Mouse (Mus musculus) stomach, embryonic 14.5 days (tissue): ENCODE measurements around the gene Cux1. TPM values are rescaled to one million over a fixed set of nuclear protein-coding genes. Genes with fewer than 3 reads are reported as not detected.

Experiments
- ATAC-seq: fragments of 200-750 bp; cut with Nextera tagmentation; 2 replicates; pipeline ENCODE4 v1.8.0; 2017; ENCODE audit warnings: low read depth, moderate TSS enrichment; ENCODE audit not compliant: insufficient number of reproducible peaks, insufficient read depth, low FRiP score
- H3K27ac ChIP-seq: fragments of 300-500 bp; sonication (generic); 2 replicates; pipeline ENCODE4 v1.5.1; 2014; ENCODE audit warnings: mild to moderate bottlenecking, low read length, moderate library complexity, mixed read lengths
- H3K27me3 ChIP-seq: fragments of 300-500 bp; sonication (generic); 2 replicates; pipeline ENCODE4 v1.6.1; 2014; ENCODE audit warnings: low read length, control low read depth, mixed read lengths; ENCODE audit not compliant: control insufficient read depth, insufficient read depth
- H3K36me3 ChIP-seq: fragments of 300-500 bp; sonication (generic); 2 replicates; pipeline ENCODE4 v1.6.1; 2014; ENCODE audit warnings: mild to moderate bottlenecking, control low read depth, low read length, moderate library complexity, mixed read lengths; ENCODE audit not compliant: control insufficient read depth, insufficient read depth
- H3K4me1 ChIP-seq: fragments of 300-500 bp; sonication (generic); 2 replicates; pipeline ENCODE4 v1.6.1; 2014; ENCODE audit warnings: low read length, control low read depth, mixed read lengths; ENCODE audit not compliant: control insufficient read depth, insufficient read depth
- H3K4me2 ChIP-seq: fragments of 300-500 bp; sonication (generic); replicated peaks from 2 replicates; pipeline ENCODE4 v1.6.1; 2014; ENCODE audit warnings: low read depth, low read length, control low read depth
- H3K4me3 ChIP-seq: fragments of 300-500 bp; sonication (generic); 2 replicates; pipeline ENCODE4 v1.5.1; 2014; ENCODE audit warnings: low read depth, low read length, control low read depth
- H3K9ac ChIP-seq: fragments of 300-500 bp; sonication (generic); replicated peaks from 2 replicates; pipeline ENCODE4 v1.6.1; 2014; ENCODE audit warnings: low read depth, mild to moderate bottlenecking, control low read depth, low read length, moderate library complexity, mixed read lengths
- H3K9me3 ChIP-seq: fragments of 300-500 bp; sonication (generic); 2 replicates; pipeline ENCODE4 v1.6.1; 2016; ENCODE audit warnings: low read depth, low read length, control low read depth; ENCODE audit not compliant: control insufficient read depth
- WGBS: fragments of 180-500 bp; shearing (Covaris S2); extraction: QIAGEN DNeasy Blood & Tissue Kit; methylation state at CpG from one replicate; pipeline ENCODE4 v1.1.7; 2014; 5-methylcytosine and 5-hydroxymethylcytosine counted together
- polyA plus RNA-seq: library from polyadenylated mRNA; unstranded; fragments of >200 nt; fragmentation: Nextera tagmentation; extraction: Ambion mirVana; gene quantifications from 2 replicates; pipeline ENCODE4 v1.2.1, GENCODE M21; 2014

Gene Cux1
- polyA plus RNA-seq, 1 experiment from 2014 or later, result 92.8 TPM

DNA sequence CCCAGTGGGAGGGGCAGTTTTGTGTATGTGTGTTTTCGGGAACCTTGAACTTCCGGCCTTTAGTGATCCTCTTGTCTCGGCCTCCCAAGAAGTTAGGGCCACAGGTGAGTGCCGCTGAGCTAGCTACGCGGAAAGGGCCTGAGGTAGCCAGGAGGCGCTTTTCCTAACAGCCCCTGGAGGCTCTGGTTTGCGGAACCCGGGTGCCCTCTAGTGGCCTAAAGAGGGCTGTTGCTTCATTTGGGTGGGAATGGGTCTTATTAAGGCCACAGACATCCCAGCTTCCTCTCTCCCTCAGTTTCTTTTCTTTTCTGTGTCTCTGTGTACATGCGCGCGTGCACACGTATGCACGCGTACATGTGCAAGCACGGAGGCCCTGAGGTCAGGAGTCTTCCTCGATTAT is 314.4 kb downstream of the Cux1 start:
- WGBS, result 20% methylated on average over 17 of the region's 17 CpGs
- Histone ChIP-seq H3K4me2 (no peak overlapping the region), H3K36me3 (no peaks in the 10 kb centered on the region), H3K9me3 (no peaks in the 10 kb centered on the region), H3K27me3 (no peaks in the 10 kb centered on the region), H3K4me3 (no peak overlapping the region), H3K27ac (no peak overlapping the region), H3K9ac (no peak overlapping the region), H3K4me1 (no peaks in the 10 kb centered on the region)
- peak; percentile 38; the same call in 1 of the 2 replicates for ATAC-seq

DNA sequence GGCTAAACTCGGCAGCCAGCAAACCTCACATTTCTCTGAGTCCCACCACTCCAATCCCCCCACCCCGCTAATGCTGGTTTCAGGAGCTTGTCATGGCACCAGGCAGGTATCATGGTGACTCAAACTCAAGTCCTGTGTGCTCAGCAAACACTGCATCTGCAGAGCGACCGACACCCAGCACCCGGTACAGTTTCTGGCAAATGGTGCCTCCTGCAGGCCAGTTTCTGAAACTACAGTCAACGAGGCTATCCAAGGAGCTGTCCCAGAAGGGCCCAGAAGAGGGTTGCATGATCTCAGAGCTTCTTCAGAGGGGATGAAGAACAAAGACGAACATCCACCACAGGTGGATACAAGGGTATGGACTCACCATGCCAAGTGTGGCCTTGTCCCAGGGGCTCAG is 316.3 kb downstream of the Cux1 start:
- H3K27ac ChIP-seq, result no peak overlapping the region
- H3K27me3 ChIP-seq, result no peaks in the 10 kb centered on the region
- no peak for ATAC-seq
- H3K36me3 ChIP-seq, result no peaks in the 10 kb centered on the region
- no peak overlapping the region for H3K4me3 ChIP-seq
- H3K9ac ChIP-seq, result no peak overlapping the region
- no peaks in the 10 kb centered on the region for H3K9me3 ChIP-seq
- H3K4me2 ChIP-seq, result no peak overlapping the region
- WGBS, result 57% methylated on average over 7 of the region's 7 CpGs
- no peaks in the 10 kb centered on the region for H3K4me1 ChIP-seq

DNA sequence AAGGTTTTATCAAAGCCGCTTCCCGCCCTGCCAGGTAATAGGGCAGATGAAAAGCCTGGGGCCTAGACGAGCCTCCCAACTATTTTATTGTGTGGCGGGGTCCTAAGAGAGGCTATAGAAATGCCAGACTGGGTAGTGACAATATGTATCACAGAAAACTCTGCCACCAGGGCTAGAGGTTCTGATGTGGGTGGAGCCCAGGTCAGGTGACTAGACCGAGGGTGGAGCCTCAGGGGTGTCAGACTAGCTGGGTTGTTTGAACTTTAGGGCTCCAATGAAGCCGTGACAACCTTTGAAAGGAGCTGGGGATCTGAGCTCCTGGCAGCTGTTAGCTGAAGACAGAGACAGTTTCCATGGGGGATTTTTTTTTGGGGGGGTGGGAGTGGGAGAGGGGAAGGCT is 318.8 kb downstream of the Cux1 start:
- no peaks in the 10 kb centered on the region for H3K27me3 ChIP-seq
- H3K9me3 ChIP-seq, result no peaks in the 10 kb centered on the region
- ATAC-seq, result no peak
- H3K4me1 ChIP-seq, result peaks cover 5% of the 10 kb centered on the region; the same call in 1 of the 2 replicates
- H3K9ac ChIP-seq, result no peak overlapping the region
- WGBS, result 65% methylated on average over 6 of the region's 6 CpGs
- H3K36me3 ChIP-seq, result no peaks in the 10 kb centered on the region
- H3K4me2 ChIP-seq, result no peak overlapping the region
- H3K4me3 ChIP-seq, result no peak overlapping the region
- H3K27ac ChIP-seq, result no peak overlapping the region

- no peak within 1 kb of the TSS; the same call in 1 of the 2 replicates for H3K27ac ChIP-seq
- 88% methylated on average over 2 of the region's 2 CpGs for WGBS
Observed at GRCm38 (mm10) chr5:136246452-136246838, 320.8 kb downstream of the Cux1 start, which contains the start of gene Sh2b2. Gene Sh2b2 (minus strand): TSS chr5:136246556.

GRCm38 (mm10) chr5:136245541-136246451 is 321.5 kb downstream of the Cux1 start:
- Histone ChIP-seq H3K27ac (no peak overlapping the region; the same call in 1 of the 2 replicates), H3K4me1 (peaks cover 6% of the 10 kb centered on the region; the same call in 1 of the 2 replicates), H3K9ac (no peak overlapping the region), H3K36me3 (no peaks in the 10 kb centered on the region), H3K27me3 (no peaks in the 10 kb centered on the region), H3K4me2 (peak overlapping the region; percentile 95), H3K9me3 (no peaks in the 10 kb centered on the region), H3K4me3 (peak overlapping the region; percentile 67)
- no peak for ATAC-seq
- WGBS, result 19% methylated on average over 15 of the region's 15 CpGs

More at GRCm38 (mm10) chr5:136246452-136246838, 320.8 kb downstream of the Cux1 start, which contains the start of gene Sh2b2:
- ATAC-seq, result no peak
- Histone ChIP-seq H3K27me3 (no peaks in the 10 kb centered on the region), H3K4me3 (peak within 1 kb of the TSS; percentile 67), H3K4me2 (peak within 1 kb of the TSS; percentile 95), H3K4me1 (peaks cover 6% of the 10 kb centered on the region; the same call in 1 of the 2 replicates), H3K9me3 (no peaks in the 10 kb centered on the region), H3K9ac (no peak within 1 kb of the TSS), H3K36me3 (no peaks in the 10 kb centered on the region)

DNA sequence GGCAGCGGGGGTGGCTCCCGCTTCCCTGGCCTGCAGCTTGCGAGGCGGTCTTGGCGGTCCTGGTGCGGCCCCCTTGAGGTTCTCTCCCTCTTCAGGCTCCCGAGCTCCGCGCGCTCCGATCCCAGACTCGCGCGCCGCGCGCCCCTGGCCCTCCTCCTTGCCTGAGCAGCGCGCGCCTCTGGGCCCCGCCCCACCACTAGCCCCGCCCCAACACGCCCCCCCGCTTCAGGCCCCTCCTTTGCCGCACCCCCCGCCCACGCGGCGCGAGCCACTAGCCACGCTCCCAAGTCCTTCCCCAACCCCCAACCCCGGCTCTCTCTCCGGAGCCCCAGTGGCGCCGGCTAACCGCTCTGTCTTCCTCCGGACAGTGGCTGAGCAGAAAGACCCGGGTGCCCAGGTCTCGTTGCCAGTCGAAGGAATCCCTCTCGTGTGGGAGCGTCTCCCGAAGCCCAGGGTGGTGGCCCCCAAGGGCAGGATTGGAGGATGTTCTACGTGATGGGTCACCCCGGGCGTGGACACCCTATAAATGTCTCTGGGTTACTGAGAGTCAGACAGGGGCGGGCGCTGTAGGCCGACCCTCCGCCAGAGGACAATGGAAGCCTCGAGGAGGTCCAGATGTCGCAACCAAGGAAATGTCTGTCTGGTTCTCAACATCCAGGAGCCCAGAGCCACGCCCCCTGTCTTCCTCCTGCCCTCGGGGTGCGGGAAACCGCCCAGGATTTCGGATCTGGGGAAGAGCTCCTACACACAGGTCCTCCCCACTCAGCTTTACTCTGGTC is 322.3 kb downstream of the Cux1 start:
- Histone ChIP-seq H3K4me3 (peak overlapping the region; percentile 67), H3K27ac (peak overlapping the region; percentile 61; the same call in 1 of the 2 replicates), H3K9me3 (no peaks in the 10 kb centered on the region), H3K4me2 (peak overlapping the region; percentile 95), H3K27me3 (no peaks in the 10 kb centered on the region), H3K4me1 (peaks cover 6% of the 10 kb centered on the region; the same call in 1 of the 2 replicates), H3K9ac (peak overlapping the region; percentile 53), H3K36me3 (no peaks in the 10 kb centered on the region)
- WGBS, result under 1% methylated on average over 54 of the region's 57 CpGs
- ATAC-seq, result peak; percentile 84

- peaks cover 6% of the 10 kb centered on the region; the same call in 1 of the 2 replicates for H3K4me1 ChIP-seq
- peak overlapping the region; percentile 67 for H3K4me3 ChIP-seq
- no peaks in the 10 kb centered on the region for H3K36me3 ChIP-seq
- no peaks in the 10 kb centered on the region for H3K27me3 ChIP-seq
- peak; percentile 39; the same call in 1 of the 2 replicates for ATAC-seq
- H3K9ac ChIP-seq, result peak overlapping the region; percentile 53
- no peak overlapping the region; the same call in 1 of the 2 replicates for H3K27ac ChIP-seq
- no peaks in the 10 kb centered on the region for H3K9me3 ChIP-seq
- H3K4me2 ChIP-seq, result peak overlapping the region; percentile 95
- under 1% methylated on average over 64 of the region's 67 CpGs for WGBS
Observed at GRCm38 (mm10) chr5:136243851-136244761, 323.2 kb downstream of the Cux1 start.
